Mouse (Mus musculus) stomach, embryonic 14.5 days (tissue): Measurements from ENCODE around the gene Mrap2. TPM values are rescaled to one million over a fixed set of nuclear protein-coding genes. Genes with fewer than 3 reads are reported as not detected.

Source experiments
- ATAC-seq: fragments of 200-750 bp; cut with Nextera tagmentation; 2 replicates; pipeline ENCODE4 v1.8.0; 2017; ENCODE audit warnings: low read depth, moderate TSS enrichment; ENCODE audit not compliant: insufficient number of reproducible peaks, insufficient read depth, low FRiP score
- H3K27ac ChIP-seq: fragments of 300-500 bp; sonication (generic); 2 replicates; pipeline ENCODE4 v1.5.1; 2014; ENCODE audit warnings: mild to moderate bottlenecking, low read length, moderate library complexity, mixed read lengths
- H3K27me3 ChIP-seq: fragments of 300-500 bp; sonication (generic); 2 replicates; pipeline ENCODE4 v1.6.1; 2014; ENCODE audit warnings: low read length, control low read depth, mixed read lengths; ENCODE audit not compliant: control insufficient read depth, insufficient read depth
- H3K36me3 ChIP-seq: fragments of 300-500 bp; sonication (generic); 2 replicates; pipeline ENCODE4 v1.6.1; 2014; ENCODE audit warnings: mild to moderate bottlenecking, control low read depth, low read length, moderate library complexity, mixed read lengths; ENCODE audit not compliant: control insufficient read depth, insufficient read depth
- H3K4me1 ChIP-seq: fragments of 300-500 bp; sonication (generic); 2 replicates; pipeline ENCODE4 v1.6.1; 2014; ENCODE audit warnings: low read length, control low read depth, mixed read lengths; ENCODE audit not compliant: control insufficient read depth, insufficient read depth
- H3K4me2 ChIP-seq: fragments of 300-500 bp; sonication (generic); replicated peaks from 2 replicates; pipeline ENCODE4 v1.6.1; 2014; ENCODE audit warnings: low read depth, low read length, control low read depth
- H3K4me3 ChIP-seq: fragments of 300-500 bp; sonication (generic); 2 replicates; pipeline ENCODE4 v1.5.1; 2014; ENCODE audit warnings: low read depth, low read length, control low read depth
- H3K9ac ChIP-seq: fragments of 300-500 bp; sonication (generic); replicated peaks from 2 replicates; pipeline ENCODE4 v1.6.1; 2014; ENCODE audit warnings: low read depth, mild to moderate bottlenecking, control low read depth, low read length, moderate library complexity, mixed read lengths
- H3K9me3 ChIP-seq: fragments of 300-500 bp; sonication (generic); 2 replicates; pipeline ENCODE4 v1.6.1; 2016; ENCODE audit warnings: low read depth, low read length, control low read depth; ENCODE audit not compliant: control insufficient read depth
- WGBS: fragments of 180-500 bp; shearing (Covaris S2); extraction: QIAGEN DNeasy Blood & Tissue Kit; methylation state at CpG from one replicate; pipeline ENCODE4 v1.1.7; 2014; 5-methylcytosine and 5-hydroxymethylcytosine counted together
- polyA plus RNA-seq: library from polyadenylated mRNA; unstranded; fragments of >200 nt; fragmentation: Nextera tagmentation; extraction: Ambion mirVana; gene quantifications from 2 replicates; pipeline ENCODE4 v1.2.1, GENCODE M21; 2014

The Mrap2 gene
- polyA plus RNA-seq, 1 experiment from 2014 or later = not detected

- Histone ChIP-seq H3K4me1 (no peaks in the 10 kb centered on the region), H3K27me3 (no peaks in the 10 kb centered on the region), H3K36me3 (no peaks in the 10 kb centered on the region), H3K4me2 (no peak overlapping the region), H3K9me3 (no peaks in the 10 kb centered on the region), H3K9ac (no peak overlapping the region), H3K4me3 (no peak overlapping the region), H3K27ac (no peak overlapping the region)
- WGBS = 63% methylated on average over 14 of the region's 14 CpGs
- no peak for ATAC-seq
Observed at GRCm38 (mm10) chr9:87135765-87136558, 8.1 kb upstream of the Mrap2 start.

DNA sequence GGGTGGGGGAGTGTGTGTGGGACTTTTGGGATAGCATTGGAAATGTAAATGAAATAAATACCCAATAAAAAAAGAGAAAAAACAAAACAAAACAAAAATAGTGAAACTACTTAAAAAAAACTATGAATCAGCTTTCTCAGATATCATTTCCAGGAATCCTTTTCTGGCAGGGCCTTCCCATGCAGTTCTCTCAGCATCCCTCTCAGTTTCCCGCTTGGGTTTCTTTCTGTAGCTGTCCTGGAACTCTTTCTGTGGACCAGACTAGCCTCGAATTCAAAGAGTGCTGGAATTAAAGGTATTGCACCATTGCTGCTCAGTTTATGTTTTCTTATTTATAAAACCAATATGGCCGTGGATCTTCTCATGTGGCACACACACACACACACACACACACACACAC lies 1.0 kb upstream of the Mrap2 start:
- peaks cover 10% of the 10 kb centered on the region; the same call in 1 of the 2 replicates for H3K4me1 ChIP-seq
- no peak overlapping the region for H3K4me3 ChIP-seq
- WGBS = 77% methylated on average over 3 of the region's 3 CpGs
- ATAC-seq = no peak
- no peak overlapping the region for H3K4me2 ChIP-seq
- H3K36me3 ChIP-seq = no peaks in the 10 kb centered on the region
- no peak overlapping the region for H3K27ac ChIP-seq
- H3K27me3 ChIP-seq = peaks cover 15% of the 10 kb centered on the region
- no peaks in the 10 kb centered on the region for H3K9me3 ChIP-seq
- H3K9ac ChIP-seq = no peak overlapping the region

GRCm38 (mm10) chr9:87144532-87144931 lies 426 bp downstream of the Mrap2 start:
- Histone ChIP-seq H3K9me3 (no peaks in the 10 kb centered on the region), H3K4me1 (peaks cover 10% of the 10 kb centered on the region; the same call in 1 of the 2 replicates), H3K9ac (no peak overlapping the region), H3K4me3 (peak overlapping the region; percentile 21), H3K36me3 (no peaks in the 10 kb centered on the region), H3K27ac (no peak overlapping the region), H3K27me3 (peaks cover 15% of the 10 kb centered on the region), H3K4me2 (peak overlapping the region; percentile 39)
- WGBS = 2% methylated on average over 19 of the region's 19 CpGs
- ATAC-seq = no peak

DNA sequence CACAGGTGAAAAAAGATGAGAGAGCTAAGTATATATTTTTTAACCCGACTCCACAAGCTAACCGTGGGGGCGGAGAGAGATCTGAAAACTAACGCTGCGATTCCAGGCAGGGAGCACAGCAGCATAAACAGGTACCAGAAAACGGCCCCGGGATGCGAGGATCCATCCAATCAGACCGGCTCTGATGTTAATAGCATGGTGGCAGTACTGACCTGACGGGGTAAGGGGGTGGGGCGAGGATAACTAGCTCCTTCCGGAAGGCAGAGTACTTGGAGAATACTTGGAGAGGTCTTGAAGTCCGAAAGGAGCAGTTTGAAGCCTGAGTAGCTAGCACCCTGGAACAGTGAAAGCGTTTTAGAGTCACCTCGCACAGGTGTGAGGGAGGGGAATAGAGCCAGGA lies 1.1 kb downstream of the Mrap2 start:
- H3K36me3 ChIP-seq = no peaks in the 10 kb centered on the region
- WGBS = 3% methylated on average over 15 of the region's 15 CpGs
- peaks cover 10% of the 10 kb centered on the region; the same call in 1 of the 2 replicates for H3K4me1 ChIP-seq
- H3K27me3 ChIP-seq = peaks cover 15% of the 10 kb centered on the region
- no peak overlapping the region for H3K27ac ChIP-seq
- no peak overlapping the region for H3K9ac ChIP-seq
- H3K4me2 ChIP-seq = peak overlapping the region; percentile 39
- no peak for ATAC-seq
- peak overlapping the region; percentile 21; the same call in 1 of the 2 replicates for H3K4me3 ChIP-seq
- H3K9me3 ChIP-seq = no peaks in the 10 kb centered on the region

GRCm38 (mm10) chr9:87145671-87146070 lies 1.6 kb downstream of the Mrap2 start:
- Histone ChIP-seq H3K4me2 (no peak overlapping the region), H3K9ac (no peak overlapping the region), H3K27me3 (peaks cover 15% of the 10 kb centered on the region), H3K27ac (no peak overlapping the region), H3K36me3 (no peaks in the 10 kb centered on the region), H3K4me3 (no peak overlapping the region), H3K9me3 (no peaks in the 10 kb centered on the region), H3K4me1 (peaks cover 10% of the 10 kb centered on the region; the same call in 1 of the 2 replicates)
- WGBS = 33% methylated on average over 11 of the region's 11 CpGs
- ATAC-seq = no peak

DNA sequence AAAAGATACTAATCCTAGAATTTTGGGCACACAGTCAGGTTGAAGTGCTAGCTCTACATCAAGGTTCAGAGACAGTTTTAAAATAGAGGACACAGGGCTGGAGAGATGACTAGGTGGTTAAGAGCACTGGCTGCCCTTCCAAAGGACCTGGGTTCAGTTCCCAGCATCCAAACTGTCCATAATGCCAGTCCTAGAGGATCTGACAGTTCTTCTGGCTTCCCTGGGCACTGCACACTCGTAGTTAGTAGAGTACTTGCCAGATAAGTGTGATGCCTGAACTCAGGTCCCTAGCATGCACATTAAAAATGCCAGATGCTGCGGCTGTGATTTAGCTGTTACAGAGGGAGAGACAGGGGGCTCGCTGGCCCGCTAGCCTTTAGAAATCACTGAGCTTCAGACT lies 2.3 kb downstream of the Mrap2 start:
- Histone ChIP-seq H3K4me1 (peaks cover 10% of the 10 kb centered on the region; the same call in 1 of the 2 replicates), H3K36me3 (no peaks in the 10 kb centered on the region), H3K4me3 (no peak overlapping the region), H3K27ac (no peak overlapping the region), H3K4me2 (no peak overlapping the region), H3K9ac (no peak overlapping the region), H3K27me3 (peaks cover 15% of the 10 kb centered on the region), H3K9me3 (no peaks in the 10 kb centered on the region)
- 85% methylated on average over 4 of the region's 4 CpGs for WGBS
- no peak for ATAC-seq

DNA sequence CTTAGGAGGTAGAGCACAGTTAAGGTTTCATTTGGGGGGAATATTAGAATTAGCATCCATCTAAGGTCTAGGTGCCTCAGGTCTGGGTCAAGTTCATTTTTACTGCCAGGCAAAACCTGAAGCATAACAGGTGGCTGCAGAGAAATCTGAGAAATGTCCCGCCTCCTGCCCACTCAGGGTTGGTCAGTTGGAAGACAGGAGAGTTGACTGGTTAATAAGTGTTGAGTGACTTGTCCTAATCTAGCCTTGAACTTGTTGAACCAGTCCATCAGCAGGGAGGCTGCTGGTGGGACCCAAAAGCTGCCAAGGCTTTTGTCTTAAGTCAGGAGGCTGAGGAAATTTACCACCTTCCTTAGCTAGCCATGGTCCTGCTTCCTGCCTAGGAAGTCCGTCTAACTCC lies 3.8 kb downstream of the Mrap2 start:
- Histone ChIP-seq H3K27me3 (peaks cover 15% of the 10 kb centered on the region), H3K36me3 (no peaks in the 10 kb centered on the region), H3K9me3 (no peaks in the 10 kb centered on the region), H3K4me1 (peaks cover 10% of the 10 kb centered on the region; the same call in 1 of the 2 replicates), H3K27ac (no peak overlapping the region), H3K4me3 (no peak overlapping the region), H3K4me2 (no peak overlapping the region), H3K9ac (no peak overlapping the region)
- 69% methylated on average over 2 of the region's 2 CpGs for WGBS
- peak; percentile 83 for ATAC-seq

GRCm38 (mm10) chr9:87152641-87153325 lies 8.7 kb downstream of the Mrap2 start:
- no peaks in the 10 kb centered on the region for H3K4me1 ChIP-seq
- no peak for ATAC-seq
- no peaks in the 10 kb centered on the region for H3K36me3 ChIP-seq
- H3K9ac ChIP-seq = no peak overlapping the region
- H3K27ac ChIP-seq = no peak overlapping the region
- H3K4me2 ChIP-seq = no peak overlapping the region
- no peak overlapping the region for H3K4me3 ChIP-seq
- WGBS = 94% methylated on average over 1 of the region's 1 CpGs
- H3K9me3 ChIP-seq = no peaks in the 10 kb centered on the region
- H3K27me3 ChIP-seq = no peaks in the 10 kb centered on the region
